Mouse (Mus musculus) ES-CJ7 (cell line): ENCODE measurements around the gene Zfp334.

Experiments used
- DNase-seq: peaks from one replicate; pipeline ENCODE4 v3.0.0; 2011; ENCODE audit warnings: low read depth, low spot score

Zfp334 gene

DNA sequence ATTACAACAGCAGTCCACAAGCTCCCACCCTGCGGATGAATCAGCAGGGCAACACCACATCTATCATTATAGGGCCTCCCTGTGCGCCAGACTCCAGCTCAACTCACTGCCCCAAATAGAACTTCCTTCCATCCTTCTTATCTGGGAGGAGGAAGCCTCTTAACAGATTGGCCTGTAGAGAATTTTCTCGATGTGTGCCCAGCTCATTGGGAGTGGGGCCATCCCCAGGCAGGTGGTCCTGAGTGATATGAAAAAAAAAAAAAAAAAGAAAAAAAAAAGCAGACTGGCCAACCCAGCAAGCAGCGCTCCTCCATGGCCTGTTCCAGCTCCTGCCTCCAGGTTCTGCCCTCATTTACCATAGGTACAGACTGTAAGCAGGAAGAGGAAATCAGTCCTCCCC lies 12.1 kb downstream of the Zfp334 start:
- DNase-seq: no peak

DNA sequence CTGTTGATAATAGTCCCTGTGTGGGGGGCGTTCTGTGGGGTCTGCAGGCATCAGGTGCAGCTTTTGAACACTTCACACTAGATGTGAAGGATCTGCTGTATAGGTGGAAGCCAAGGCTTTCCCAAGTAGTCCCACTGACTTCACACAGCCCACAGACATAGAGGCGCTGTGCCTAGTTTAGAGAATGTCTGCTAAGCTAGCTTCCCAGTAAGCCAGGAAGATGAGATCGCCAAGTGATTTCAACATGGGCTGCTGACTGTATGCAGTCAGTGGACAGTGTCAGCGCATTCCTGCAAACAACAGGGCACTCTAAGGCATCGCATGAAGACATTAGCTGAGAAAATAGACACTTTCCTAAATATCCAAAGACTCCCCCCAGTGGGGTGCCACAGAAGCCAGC lies 12.6 kb downstream of the Zfp334 start:
- DNase-seq: no peak

DNA sequence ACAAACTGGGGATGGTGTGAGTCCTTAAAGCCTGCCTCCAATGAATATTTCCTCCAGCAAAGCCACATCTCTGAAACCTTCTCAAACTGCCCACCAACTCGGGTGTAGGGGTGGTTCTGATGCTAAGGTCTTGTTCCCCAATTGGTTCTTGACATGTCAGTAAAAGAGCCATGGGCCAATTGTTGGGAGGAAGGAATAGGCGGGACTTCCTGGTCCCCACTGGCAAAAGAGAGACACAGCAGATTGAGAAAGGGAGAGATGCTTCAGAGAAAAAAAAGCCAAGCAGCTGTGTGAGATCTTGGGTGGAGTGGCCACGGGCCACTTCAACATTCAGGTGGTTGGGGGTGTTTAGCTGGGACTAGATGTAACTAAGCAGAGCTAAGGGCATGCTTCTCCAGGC lies 17.0 kb downstream of the Zfp334 start:
- DNase-seq: peak; percentile 73

DNA sequence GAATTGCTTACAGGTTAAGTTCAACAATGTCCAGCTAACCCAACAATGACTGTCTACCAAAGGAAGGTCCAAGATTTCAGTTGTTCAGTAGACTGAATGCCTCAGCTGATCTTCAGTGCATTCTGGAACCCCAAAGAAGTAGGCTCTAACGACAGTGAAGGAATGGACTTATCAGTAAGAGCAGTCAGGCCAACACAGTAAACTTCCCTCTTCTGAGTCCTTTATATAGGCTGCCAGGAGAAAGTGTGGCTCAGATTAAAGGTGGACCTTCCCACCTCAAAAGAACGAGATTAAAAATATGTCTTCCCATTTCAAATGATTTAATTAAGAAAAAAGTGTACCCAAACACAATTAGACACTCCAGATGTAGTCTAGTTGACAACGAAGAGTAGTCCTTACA lies 17.7 kb downstream of the Zfp334 start:
- DNase-seq: no peak

DNA sequence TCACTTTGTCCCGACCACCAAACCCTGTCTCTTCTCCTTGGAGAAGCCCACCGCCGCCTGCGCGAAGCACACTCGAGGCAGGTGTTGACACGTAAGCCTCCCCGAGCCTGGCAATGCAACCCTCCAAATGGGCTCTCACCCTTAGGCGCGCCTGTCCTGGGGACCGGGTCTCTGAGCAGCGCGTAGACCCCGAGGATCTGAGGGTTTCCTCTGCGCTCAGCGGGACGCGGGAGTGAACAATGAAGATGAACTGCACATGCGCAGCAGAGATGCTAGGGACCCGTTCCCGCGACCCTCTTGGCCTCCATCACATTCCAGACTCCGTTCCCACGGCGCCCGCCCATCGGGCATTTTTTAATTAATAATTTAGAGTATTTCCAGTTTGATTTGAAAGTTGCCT lies 19.6 kb downstream of the Zfp334 start, which contains the start of gene Zfp663:
Gene Zfp663 (minus strand): TSS at position 234 of the 400 bp plus-strand sequence.
- DNase-seq: peak; percentile 67

DNA sequence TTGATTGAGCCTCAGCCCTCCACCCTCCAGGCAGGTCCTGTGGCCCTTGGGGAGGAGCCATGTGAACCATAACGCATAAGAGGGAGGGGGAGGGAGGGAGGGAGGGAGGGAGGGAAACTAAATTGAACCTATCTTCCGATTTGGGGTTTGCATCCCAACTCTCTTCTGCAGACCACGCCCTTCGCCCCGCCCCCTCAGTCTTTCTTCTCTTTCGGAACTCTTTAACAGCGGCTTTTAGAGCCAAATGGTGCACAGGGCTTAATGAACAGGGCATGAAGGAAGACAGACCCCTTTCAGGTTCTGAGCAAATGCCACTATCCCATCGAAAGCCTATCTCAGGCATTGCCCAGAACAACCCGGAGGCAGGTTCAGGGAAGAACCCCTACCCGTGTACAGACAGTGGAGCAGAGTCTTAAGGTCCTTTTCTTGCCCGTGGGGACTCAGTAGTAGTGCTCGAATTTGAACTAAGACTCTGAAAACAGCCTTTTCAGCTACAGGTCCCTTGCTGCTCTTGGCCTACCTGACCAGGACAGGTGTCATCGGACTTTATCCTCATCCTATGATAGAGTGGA lies 20.1 kb downstream of the Zfp334 start:
- peak; percentile 73 for DNase-seq

DNA sequence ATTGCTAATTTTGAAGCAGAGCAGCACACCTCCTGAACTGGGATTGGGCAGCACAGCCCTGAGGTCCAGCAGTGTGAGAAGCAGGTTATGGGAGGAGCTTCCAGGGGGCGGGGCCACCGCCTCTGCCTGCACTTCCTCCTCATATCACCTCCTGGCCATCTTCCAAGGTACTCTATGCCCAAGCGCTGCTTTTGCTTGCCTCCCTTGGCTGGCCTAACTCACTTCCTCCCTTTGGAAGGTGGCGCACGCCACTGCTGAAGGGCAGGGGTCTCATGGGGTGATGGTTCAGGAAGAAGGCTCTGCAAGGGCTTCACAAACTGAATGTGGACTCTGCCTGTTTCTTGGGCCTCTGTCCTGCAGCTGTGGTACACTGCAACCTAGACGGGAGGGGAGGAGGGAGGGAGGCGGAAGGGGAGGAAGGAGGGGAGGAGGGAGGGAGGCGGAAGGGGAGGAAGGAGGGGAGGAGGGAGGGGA lies 21.0 kb downstream of the Zfp334 start:
- DNase-seq: peak; percentile 33

DNA sequence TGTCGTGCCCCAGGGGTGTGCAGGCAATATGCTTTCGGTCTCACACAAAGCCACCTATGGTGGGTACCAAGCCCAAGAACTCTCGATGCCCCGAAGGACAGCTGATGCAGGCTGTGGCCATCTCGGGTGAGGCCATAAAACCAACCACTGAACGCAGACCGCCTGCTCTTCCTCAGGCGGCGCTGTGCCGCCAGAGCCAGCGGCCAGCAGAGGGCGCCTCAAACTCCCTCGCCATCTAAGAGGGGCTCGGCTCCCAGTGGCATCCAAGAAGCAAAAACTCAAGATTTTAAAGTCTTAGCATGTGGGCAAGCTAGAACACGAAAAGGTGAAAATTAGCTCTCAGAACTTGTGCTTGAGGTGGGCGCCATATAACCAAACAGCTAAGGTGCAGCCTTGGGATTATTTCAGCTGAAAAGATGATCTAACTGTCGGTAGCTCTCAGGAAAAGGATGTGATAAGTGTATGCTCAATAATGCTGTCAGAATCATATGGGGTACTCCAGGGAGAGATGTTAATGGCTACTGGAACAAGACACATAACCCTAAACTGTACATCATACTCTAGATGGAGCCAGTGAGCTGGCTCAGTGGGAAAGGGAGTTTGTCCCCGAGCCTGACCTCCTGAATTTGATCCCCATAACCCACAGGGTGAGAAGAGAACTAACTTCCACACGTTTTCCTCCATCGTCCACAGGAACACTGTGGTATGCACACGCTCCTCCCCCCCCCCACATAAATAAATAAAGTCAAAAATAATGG lies 23.5 kb downstream of the Zfp334 start:
- peak; percentile 64 for DNase-seq

DNA sequence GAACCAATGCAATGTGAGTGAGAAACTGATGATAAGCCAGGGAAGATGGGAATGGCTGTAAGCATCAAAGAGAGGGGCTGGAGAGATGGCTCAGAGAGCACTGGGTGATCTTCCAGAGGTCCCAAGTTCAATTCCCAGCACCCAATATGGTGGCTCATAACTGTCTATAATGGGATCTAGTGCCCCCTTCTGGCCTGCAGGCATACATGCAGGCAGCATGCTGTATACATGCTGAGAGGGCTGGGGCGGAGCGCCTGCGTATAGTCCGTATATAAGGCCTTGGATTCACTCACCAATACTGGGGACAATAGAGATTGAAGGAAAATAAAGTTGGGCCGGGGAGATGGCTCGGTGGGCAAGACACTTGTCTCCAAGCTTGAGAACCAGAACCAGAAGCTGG lies 24.8 kb downstream of the Zfp334 start:
- DNase-seq: peak; percentile 41

DNA sequence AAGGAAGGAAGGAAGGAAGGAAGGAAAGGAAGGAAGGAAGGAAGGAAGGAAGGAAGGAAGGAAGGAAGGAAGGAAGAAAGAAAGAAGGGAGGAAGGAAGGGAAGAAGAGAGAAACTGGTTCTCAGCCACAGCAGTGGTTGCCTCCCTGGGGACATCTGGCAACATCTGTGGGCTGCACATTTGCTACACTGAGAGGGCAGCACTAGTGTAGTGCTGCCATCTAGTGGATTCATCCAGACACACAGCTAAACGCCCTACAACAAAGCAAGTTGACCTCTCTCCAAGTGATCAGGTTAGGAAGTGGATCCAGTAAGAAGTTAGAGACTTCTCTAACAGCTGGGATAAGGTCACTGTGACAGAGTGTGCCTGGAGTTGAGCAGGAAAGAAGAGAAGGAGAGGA lies 27.2 kb downstream of the Zfp334 start:
- peak; percentile 81 for DNase-seq

DNA sequence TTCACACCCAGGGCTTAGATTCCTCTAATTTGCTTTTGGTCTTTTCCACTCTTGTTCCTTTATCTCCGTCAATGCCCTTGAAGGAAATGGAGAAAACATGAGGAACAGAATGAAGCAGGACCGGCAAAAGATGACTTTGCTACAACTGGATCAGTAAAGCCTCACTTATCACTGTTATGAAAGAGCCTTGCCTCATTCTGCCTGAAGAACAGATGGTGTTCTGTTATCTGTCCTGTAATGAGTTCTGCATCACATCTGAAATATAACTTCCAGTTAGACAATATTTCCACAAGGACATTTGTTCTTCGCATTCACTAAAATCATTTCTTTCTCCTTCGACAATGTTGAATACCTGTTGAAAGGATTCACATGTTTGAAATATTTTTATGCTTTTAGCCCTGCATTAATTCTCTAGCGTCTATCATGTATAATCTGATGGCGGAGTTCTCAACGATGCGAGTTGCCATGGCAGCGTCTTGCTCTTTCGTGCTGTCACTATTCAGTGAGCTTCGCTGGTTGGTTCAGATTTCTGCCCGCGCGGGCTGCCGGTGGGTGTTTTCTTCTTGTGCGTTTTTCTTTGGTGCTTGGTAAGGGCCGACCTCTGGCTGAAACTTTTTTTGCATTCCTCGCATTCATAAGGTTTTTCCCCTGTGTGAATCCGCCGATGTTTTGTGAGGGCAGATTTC lies 36.1 kb downstream of the Zfp334 start:
- DNase-seq: no peak

DNA sequence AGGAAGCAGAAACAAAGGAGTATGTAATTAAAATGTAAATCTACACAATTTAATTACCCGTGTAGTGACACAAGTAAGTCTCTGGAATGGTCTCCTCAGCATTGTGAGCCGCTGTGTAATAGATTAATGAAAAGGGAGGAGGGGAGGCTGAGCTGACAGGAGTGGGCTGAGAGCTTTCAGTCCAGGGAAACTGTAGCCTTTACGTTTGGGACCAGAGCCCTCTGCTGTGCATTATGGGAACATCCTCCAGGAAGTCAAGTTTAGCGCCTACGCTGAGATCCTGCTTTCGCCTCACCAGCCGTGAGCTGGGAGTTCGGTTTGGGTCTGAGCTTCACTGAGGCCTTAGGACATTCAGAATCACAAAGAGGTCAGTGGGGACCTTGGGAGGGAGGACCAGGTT lies 38.6 kb downstream of the Zfp334 start:
- DNase-seq: peak; percentile 63

DNA sequence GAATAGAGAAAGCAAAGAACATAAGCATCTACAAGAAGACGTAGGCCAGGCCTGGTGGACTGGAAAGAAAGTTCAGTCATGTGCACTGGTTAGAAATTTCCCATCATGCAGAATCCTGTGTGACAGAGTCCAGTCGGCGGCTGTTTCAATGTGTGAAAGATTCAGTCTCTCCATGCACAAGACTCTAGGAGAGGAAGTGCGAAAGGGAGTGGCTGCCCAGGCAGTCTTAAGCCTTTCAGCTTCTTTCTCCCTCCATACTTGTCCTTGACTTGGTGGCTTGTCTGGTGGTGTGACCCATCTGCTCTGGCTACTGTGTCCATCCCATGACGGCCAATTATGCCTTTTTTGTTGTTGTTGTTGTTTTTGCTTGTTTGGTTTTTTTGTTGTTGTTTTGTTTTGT lies 41.9 kb downstream of the Zfp334 start:
- DNase-seq: no peak

DNA sequence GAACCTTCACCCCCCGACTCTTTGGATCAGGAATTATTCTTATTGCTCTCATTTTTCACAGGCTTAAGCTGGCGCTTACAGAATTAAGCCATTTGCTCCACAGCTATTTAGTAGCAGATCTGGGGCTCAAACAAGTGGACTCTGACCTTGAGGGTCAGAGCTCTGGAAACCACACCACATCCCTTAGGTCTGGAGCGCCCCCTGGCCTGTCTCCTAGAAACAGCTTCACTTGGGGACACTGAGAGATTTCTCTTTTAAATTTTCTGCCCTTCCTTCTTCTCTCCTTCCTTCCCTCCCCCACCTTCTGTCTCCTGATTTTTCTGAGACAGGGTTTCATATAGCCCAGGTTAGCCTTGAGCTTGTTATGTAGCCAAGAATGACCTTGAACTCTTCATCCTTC lies 50.9 kb downstream of the Zfp334 start:
- DNase-seq: peak; percentile 57

DNA sequence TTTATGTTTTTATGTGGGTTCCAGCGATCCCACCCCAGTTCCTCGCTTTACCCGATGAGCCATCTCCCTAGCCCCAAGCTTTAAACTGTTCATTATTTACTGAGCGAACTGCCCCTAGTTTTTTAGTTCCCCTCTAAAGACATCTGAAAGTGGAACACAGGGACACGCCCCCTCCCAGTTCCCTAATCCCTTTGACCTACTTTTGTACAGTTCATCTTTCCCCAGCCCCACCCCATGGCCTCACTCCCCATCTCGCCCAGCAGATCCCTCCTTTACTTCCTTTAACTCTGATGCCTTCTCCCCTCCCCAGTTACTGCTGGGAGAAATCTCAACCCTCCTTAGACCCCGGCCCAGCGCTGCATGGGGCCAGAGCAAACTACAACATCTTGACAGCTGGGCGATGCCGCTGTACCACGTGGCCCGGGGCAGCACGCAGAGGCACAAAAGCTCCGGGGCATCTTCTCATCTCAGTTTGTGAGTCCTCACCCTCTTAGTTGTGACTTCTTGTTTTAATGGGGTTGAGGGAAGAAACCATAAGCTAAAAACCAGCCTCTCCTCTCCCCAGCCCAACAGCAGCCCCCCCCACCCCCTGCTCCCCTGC lies 55.3 kb downstream of the Zfp334 start:
- DNase-seq: no peak

DNA sequence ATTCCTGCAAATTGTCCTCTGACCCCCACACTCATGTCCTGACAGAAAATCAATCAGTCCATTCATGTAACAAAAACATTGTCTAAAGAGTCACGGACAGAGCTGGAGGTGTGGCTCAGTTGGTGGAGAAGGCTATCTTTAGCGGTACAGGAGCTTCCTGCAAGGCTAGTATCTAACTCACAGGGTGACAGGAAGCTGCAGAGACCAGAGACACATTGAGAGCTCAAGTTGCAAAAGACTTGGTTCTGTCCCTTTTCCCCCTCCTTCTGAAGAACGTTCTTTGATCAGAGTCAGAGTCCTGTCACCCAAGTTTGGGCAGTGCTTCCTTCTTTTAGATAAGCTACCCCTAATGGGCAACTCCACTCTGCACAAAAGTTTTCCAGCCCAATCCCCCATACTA lies 58.4 kb downstream of the Zfp334 start:
- no peak for DNase-seq

DNA sequence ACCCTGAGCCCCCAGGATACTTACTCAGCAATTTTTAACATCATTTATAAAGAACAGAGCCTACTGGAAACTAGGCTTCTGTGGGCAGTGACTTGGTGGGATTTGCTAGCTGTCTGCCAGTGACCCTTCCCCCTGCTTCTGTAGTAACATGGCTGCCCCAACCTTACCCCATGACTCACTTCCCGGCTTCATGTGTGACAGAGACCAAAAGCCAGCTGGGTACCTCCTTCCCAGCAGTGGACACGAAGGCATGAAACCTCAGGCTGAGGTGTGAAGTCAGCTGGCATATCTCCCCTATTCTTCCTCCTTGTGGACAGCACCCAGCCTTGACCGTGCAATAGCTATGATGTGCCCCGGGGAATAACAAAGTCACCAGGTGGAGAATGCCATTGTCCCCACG lies 59.3 kb downstream of the Zfp334 start:
- DNase-seq: no peak

DNA sequence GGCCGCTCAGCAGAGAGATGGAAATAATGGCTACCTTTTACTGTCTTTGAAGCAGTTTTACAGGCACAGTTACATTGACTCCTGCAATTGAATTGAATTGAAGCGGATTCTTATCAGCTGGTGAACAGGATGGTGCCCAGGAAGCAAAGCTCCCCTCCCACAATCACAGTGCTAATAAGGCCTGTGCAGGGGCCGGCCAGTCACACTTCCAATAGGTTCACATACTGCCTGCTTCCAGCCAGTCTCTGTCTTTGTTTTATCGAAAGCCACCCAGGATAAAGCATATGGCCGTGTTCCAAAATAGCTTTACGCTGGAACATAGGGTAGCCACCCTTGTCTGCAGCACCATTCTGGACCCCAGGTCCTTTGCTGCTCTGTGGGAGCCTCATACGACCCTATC lies 60.7 kb downstream of the Zfp334 start:
- no peak for DNase-seq

DNA sequence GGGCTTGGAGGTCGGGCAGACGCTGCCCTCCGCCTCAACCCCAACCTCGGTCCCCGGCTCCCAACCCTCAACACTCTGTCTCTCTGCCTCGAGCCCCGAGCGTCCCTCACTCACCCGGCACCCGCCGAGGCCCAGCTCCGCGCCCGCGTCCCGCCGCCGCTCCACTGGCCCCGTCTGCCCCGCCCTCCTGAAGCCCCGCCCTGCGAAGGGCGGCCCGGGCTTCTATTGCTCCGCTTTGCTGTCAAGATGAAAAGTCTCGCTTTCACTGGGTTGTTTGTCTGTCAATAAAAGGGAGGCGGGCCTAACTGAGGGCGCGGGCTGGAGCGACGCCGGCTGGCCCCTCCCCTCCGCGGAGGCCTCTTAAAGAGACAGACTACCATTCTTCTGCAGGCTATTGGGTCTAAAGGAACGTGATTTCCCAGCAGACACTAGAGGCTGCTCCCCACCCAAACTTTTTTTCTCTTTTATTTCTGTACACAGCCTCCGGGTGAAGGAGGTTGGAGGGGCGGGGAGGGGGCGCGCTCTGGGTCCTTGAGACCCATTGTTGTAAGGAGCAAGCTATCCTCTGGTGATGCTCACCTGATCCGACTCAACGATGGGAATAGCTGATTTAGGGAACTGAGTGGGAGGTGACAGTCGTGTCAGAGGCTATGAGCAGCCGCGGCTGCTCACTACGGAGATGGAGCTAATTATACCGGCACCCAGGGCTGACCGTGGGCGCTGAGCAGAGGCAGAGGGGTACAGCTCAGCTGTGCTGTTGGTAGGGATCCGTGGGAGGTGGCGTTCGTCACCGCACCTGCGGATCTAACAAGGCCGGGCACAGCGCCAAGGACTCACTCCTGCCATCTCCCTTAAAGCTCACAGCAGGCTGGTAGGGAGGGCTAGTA lies 61.5 kb downstream of the Zfp334 start, which contains the start of gene Elmo2:
Gene Elmo2 (minus strand): TSS at position 176 of the 887 bp plus-strand sequence.
- DNase-seq: peak; percentile 97

DNA sequence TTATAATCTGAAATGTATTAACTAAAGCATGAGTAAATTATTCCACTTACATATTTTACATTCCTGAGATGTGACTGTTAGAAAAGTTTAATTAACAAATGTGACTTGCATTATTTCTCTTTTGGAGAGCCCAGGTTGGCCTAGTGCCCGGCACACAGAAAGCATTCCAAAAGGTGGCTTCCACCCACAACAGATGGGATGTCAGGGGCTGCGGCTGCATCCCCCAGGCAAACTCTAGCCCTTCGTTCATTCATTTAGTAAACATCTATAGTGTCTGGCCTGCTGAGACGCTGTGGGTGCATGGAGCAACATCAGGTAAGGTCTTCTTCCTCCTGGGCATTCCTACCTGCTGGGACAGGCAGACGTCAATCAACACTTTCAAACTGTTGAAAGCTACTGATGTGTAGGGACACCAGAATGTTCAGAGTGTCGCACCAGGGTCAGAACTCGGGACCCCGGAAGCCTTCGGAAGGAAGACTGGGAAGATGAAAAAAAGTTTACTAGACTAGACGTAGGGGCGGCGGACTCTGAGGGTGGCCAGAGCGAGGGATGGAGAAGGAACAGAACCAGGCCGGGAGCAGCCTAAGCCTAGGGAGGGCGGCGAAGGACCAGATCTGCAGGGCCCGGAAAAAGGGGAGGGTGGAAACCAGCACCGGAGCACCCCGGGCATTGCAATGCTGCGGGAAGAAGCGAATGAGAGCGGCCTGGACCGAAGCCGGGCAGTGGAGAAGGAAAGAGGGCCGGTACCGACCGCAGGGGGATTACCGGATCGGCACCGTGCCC lies 62.3 kb downstream of the Zfp334 start:
- no peak for DNase-seq
